Mouse (Mus musculus) liver, postnatal 0 days (tissue): ENCODE measurements at regions not wholly inside any gene's neighbourhood (a gene's known extent, or its start where the extent isn't known, plus 50 kb on each side); places are given as distances from the start of the nearest gene placed in this dataset.

Experiments used
- ATAC-seq: fragments of 200-750 bp; cut with Nextera tagmentation; 2 replicates; pipeline ENCODE4 v1.8.0; 2017; ENCODE audit warnings: mild to moderate bottlenecking, moderate library complexity
- DNase-seq: peaks from one replicate; pipeline ENCODE4 v3.0.0-alpha.2; 2016
- H3K27ac ChIP-seq: fragments of 300-500 bp; sonication (generic); 2 replicates; pipeline ENCODE4 v1.5.1; 2014; ENCODE audit warnings: antibody characterized with exemption, moderate library complexity, mild to moderate bottlenecking, low read depth
- H3K27me3 ChIP-seq: fragments of 300-500 bp; sonication (generic); 2 replicates; pipeline ENCODE4 v1.6.1; 2014; ENCODE audit warnings: low read length, control low read depth, mixed read lengths; ENCODE audit not compliant: insufficient read depth
- H3K36me3 ChIP-seq: fragments of 300-500 bp; sonication (generic); replicated peaks from 2 replicates; pipeline ENCODE4 v1.6.1; 2014; ENCODE audit warnings: mild to moderate bottlenecking, control low read depth, low read length, moderate library complexity, mixed read lengths; ENCODE audit not compliant: insufficient read depth
- H3K4me1 ChIP-seq: fragments of 300-500 bp; sonication (generic); 2 replicates; pipeline ENCODE4 v1.6.1; 2014; ENCODE audit warnings: antibody characterized with exemption, mild to moderate bottlenecking, control low read depth; ENCODE audit not compliant: insufficient read depth
- H3K4me2 ChIP-seq: fragments of 300-500 bp; sonication (generic); 2 replicates; pipeline ENCODE4 v1.6.1; 2014; ENCODE audit warnings: low read depth, mild to moderate bottlenecking, low read length, moderate library complexity, mixed read lengths
- H3K4me3 ChIP-seq: fragments of 300-500 bp; sonication (generic); 2 replicates; pipeline ENCODE4 v1.5.1; 2014; ENCODE audit warnings: low read depth, low read length
- H3K9ac ChIP-seq: fragments of 300-500 bp; sonication (generic); replicated peaks from 2 replicates; pipeline ENCODE4 v1.6.1; 2014; ENCODE audit warnings: mild to moderate bottlenecking, moderate library complexity
- H3K9me3 ChIP-seq: fragments of 300-500 bp; sonication (generic); 2 replicates; pipeline ENCODE4 v1.6.1; 2016; ENCODE audit warnings: mild to moderate bottlenecking, control low read depth, low read length, mixed read lengths
- CTCF ChIP-seq: sonication (generic); IDR thresholded peaks from 2 replicates; pipeline ENCODE4 v1.5.1; 2016; ENCODE audit warnings: antibody characterized with exemption, low read depth
- EP300 ChIP-seq: IDR thresholded peaks from 2 replicates; pipeline ENCODE4 v1.6.1; 2016; ENCODE audit warnings: antibody characterized with exemption, low read depth, mild to moderate bottlenecking
- WGBS: fragments of 180-500 bp; shearing (Covaris S2); extraction: QIAGEN DNeasy Blood & Tissue Kit; methylation state at CpG from one replicate; pipeline ENCODE4 v1.1.7; 2014; ENCODE audit not compliant: insufficient replicate concordance; 5-methylcytosine and 5-hydroxymethylcytosine counted together

DNA sequence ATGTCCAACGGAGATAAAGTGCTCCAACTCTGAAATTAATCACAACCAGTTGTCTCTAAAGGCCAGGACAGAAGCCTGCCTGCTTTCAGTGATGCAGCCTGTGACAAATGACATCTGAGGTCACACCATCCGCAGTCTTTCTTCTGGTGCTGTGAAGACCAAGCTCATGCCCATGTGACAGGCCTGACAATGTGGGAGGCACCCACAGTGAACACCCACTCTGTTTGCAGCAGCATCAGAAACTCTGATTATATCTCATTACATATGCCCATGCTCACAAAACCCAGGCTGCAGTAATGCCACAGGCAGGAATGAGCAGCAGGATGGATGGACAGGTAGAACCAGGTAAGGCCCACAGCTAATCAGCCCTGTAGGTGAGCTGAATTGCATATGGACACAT lies 183.6 kb downstream of the Abhd5 start:
- WGBS: 66% methylated on average over 2 of the region's 2 CpGs
- Histone ChIP-seq H3K4me2 (no peak overlapping the region), H3K27ac (no peak overlapping the region), H3K9me3 (no peaks in the 10 kb centered on the region), H3K9ac (no peak overlapping the region), H3K27me3 (0 out of 2 replicates have a peak, but pooled peaks cover 2% of the 10 kb centered on the region), H3K4me1 (no peaks in the 10 kb centered on the region), H3K4me3 (no peak overlapping the region), H3K36me3 (no peaks in the 10 kb centered on the region)
- ATAC-seq (no peak), DNase-seq (peak; percentile 3)
- no peak for TF ChIP-seq CTCF
- no peak for TF ChIP-seq EP300

DNA sequence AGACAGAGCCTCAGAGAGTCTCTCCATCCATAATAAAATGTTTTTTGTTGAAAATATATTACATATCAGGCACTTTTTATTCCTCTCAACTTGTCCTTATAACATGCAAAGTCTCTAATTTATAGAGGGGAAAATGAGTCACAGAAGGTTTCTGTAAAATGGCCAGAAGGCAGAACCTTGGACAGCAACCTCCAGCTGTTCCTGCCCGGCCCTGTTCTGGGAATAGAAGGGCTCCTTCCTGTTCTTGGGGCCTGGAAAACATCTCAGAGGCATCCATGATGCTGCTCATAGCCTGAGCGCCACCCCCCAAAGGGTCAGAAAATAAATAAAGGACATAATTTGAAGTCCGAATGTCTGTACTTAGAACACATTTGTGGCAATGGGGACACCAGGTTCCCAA lies 188.7 kb downstream of the Abhd5 start:
- H3K36me3 ChIP-seq: no peaks in the 10 kb centered on the region
- no peaks in the 10 kb centered on the region for H3K27me3 ChIP-seq
- no peaks in the 10 kb centered on the region for H3K9me3 ChIP-seq
- H3K4me1 ChIP-seq: no peaks in the 10 kb centered on the region
- H3K27ac ChIP-seq: no peak overlapping the region
- H3K4me3 ChIP-seq: no peak overlapping the region
- H3K4me2 ChIP-seq: no peak overlapping the region
- 31% methylated on average over 3 of the region's 3 CpGs for WGBS
- no peak overlapping the region for H3K9ac ChIP-seq
- no peak for DNase-seq
- no peak for TF ChIP-seq CTCF
- TF ChIP-seq EP300: no peak
- no peak for ATAC-seq

DNA sequence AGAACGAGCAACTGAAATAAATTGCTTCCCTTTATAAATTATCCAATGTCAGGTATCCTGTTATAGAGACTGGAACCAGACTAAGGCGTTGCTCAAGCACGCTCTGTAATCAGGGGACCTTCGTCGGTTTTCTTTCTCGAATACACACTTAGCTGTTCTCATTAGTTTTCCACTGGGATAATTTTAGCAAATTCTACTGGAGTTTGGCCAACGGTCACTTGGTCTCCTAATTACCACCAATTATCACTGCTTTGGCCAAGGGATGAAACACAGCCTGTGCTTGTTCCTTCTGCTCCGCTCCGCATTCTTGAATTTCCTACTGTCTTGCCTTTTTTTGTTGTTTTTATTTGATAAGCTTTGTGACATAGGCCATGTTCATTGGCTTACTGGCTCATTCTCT lies 191.1 kb upstream of the Topaz1 start:
- no peak overlapping the region for H3K27ac ChIP-seq
- no peaks in the 10 kb centered on the region for H3K4me1 ChIP-seq
- no peak for TF ChIP-seq EP300
- no peak for TF ChIP-seq CTCF
- H3K36me3 ChIP-seq: no peaks in the 10 kb centered on the region
- no peak overlapping the region for H3K4me2 ChIP-seq
- no peaks in the 10 kb centered on the region for H3K9me3 ChIP-seq
- 76% methylated on average over 9 of the region's 9 CpGs for WGBS
- no peak overlapping the region for H3K9ac ChIP-seq
- no peak for DNase-seq
- no peak for ATAC-seq
- no peak overlapping the region for H3K4me3 ChIP-seq
- no peaks in the 10 kb centered on the region for H3K27me3 ChIP-seq

DNA sequence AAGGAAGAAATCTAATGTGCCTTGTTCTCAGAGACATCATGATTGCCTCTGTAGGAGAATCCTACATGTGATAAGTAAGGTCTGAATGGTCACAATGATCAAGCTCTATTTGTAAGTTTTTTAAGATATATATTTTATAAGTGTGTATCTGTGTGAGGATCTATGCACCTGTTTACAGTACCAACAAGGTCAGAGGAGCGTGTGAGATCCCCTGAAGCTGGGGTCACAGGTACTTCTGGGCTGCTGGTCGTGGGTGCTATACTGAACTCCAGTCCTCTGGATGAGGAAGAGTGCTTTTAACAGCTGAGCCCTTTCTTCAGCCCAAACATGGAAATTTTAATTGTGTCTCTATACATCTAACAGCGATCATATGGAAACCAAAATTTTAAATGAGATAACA lies 181.1 kb upstream of the Topaz1 start:
- DNase-seq: no peak
- Histone ChIP-seq H3K9ac (no peak overlapping the region), H3K36me3 (no peaks in the 10 kb centered on the region), H3K27me3 (peaks cover 50% of the 10 kb centered on the region), H3K4me2 (no peak overlapping the region), H3K4me1 (no peaks in the 10 kb centered on the region), H3K9me3 (no peaks in the 10 kb centered on the region), H3K27ac (no peak overlapping the region), H3K4me3 (no peak overlapping the region)
- ATAC-seq: no peak
- no peak for TF ChIP-seq CTCF
- TF ChIP-seq EP300: no peak
- 62% methylated on average over 3 of the region's 3 CpGs for WGBS

DNA sequence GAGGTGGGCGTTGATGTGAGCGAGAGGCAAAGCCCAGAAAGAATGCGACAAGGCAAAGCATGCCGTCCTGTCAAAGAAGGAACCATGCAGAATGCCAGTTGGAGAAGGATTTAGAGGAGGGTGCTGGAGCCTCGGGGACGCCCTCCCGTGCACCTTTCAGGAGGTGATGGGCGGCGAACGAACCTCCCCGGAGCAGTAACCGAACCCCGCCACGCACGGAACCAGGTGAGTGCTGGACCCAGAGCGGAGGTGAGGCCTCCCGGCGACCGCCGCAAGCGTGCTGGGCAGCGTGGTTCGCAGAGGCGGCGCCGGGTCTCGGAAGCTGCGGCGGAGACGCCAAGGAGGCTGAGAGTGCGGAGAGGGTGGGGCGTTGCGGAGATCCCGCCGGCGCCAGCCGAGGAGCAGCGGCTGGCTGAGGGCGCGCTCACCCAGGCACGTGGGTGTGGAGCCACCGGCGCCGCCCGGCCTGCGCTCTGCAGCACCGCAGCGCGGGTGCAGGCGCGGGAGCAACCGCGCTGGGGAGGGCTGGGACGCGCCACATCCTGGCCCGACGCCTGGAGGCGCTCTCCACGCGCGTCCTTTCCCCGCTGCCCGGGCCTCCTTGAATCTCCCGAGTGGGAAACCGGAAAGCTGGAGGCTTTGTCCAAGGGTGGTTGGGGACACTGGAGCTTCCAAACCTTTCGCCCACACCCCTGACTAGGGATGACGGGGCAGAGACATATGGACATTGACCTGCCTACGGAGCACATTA lies 178.3 kb upstream of the Topaz1 start:
- WGBS: 1% methylated on average over 52 of the region's 68 CpGs
- H3K27ac ChIP-seq: no peak overlapping the region
- H3K36me3 ChIP-seq: no peaks in the 10 kb centered on the region
- peaks cover 70% of the 10 kb centered on the region for H3K27me3 ChIP-seq
- H3K9ac ChIP-seq: no peak overlapping the region
- H3K4me2 ChIP-seq: no peak overlapping the region
- H3K4me1 ChIP-seq: no peaks in the 10 kb centered on the region
- ATAC-seq (no peak), DNase-seq (no peak)
- TF ChIP-seq CTCF (no peak), EP300 (no peak)
- H3K9me3 ChIP-seq: no peaks in the 10 kb centered on the region
- no peak overlapping the region for H3K4me3 ChIP-seq

DNA sequence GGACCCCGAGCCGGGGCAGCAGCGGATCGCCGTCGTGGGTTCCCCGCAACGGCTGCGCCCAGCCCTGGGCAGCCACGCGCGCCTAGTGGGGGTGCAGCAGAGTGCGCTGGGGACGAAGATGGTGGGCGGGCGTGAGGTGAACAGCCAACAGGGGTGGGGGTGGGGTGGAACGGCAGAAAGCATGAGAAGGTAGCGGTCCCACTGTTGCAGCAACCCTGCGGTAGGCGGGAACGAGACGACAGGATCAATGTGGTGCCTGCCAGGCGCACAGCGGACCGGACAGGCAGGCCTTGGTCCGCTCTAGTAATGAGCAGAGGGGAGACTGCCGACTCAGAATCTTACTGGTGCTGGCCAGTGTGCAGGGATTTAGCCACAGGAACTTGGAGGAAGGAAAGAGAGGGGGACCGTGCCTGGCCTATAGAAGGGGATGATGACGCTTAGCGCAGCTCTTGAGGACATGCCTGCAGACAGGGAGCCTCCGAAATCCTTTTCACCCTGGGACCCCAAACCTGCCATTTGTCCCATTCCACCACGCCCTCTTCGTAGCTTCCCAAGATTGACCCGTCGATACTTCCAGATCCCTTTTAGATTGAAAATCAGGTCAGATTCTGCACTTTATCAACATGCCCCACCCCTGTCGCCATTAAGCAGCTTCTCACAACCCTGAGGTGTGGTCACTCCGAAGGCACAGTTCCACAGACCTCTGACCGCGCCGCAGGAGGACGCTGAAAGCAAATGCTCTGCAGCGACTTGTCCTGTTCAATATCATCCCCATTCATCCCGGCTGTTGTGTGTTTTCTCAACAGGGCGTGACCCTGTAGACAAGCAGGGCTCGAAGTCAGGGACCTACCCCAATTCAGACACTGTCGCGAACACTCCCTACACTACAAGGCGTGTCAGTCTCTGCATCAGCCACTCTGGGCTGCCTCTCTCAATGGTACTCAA lies 177.4 kb upstream of the Topaz1 start:
- ATAC-seq (no peak), DNase-seq (no peak)
- 2% methylated on average over 48 of the region's 48 CpGs for WGBS
- TF ChIP-seq CTCF (no peak), EP300 (no peak)
- peaks cover 71% of the 10 kb centered on the region for H3K27me3 ChIP-seq
- H3K4me1 ChIP-seq: no peaks in the 10 kb centered on the region
- H3K4me3 ChIP-seq: no peak overlapping the region
- no peak overlapping the region for H3K4me2 ChIP-seq
- H3K9me3 ChIP-seq: no peaks in the 10 kb centered on the region
- H3K27ac ChIP-seq: no peak overlapping the region
- no peaks in the 10 kb centered on the region for H3K36me3 ChIP-seq
- no peak overlapping the region for H3K9ac ChIP-seq
